Mouse (Mus musculus) olfactory bulb, adult 2 months (tissue): Measurements from ENCODE around the gene Eps8l3. TPM values are rescaled to one million over a fixed set of nuclear protein-coding genes. Genes with fewer than 3 reads are reported as not detected.

Experiments used
- H3K27ac ChIP-seq: fragments of 200-500 bp; 2 replicates; pipeline ENCODE4 v1.5.1; 2012; ENCODE audit warnings: low read depth, low read length; ENCODE audit not compliant: insufficient read depth
- H3K4me1 ChIP-seq: fragments of 200-500 bp; 2 replicates; pipeline ENCODE4 v1.6.1; 2012; ENCODE audit warnings: low read length; ENCODE audit not compliant: control insufficient read depth, insufficient read depth
- H3K4me3 ChIP-seq: fragments of 200-500 bp; 2 replicates; pipeline ENCODE4 v1.5.1; 2012; ENCODE audit warnings: mild to moderate bottlenecking, low read depth, low read length, moderate library complexity; ENCODE audit not compliant: insufficient read depth
- CTCF ChIP-seq: fragments of 200-500 bp; IDR thresholded peaks from 2 replicates; pipeline ENCODE4 v1.5.1; 2012; ENCODE audit warnings: low read depth, mild to moderate bottlenecking, low read length, moderate library complexity; ENCODE audit not compliant: insufficient read depth
- POLR2A ChIP-seq: fragments of 200-500 bp; IDR thresholded peaks from 2 replicates; pipeline ENCODE4 v1.6.1; 2012; ENCODE audit warnings: mild to moderate bottlenecking, low read depth, low read length, moderate library complexity; ENCODE audit not compliant: insufficient read depth
- WGBS: fragments of 180-500 bp; shearing (Covaris S2); methylation state at CpG from one replicate; pipeline ENCODE4 v1.1.7; 2018; 5-methylcytosine and 5-hydroxymethylcytosine counted together
- polyA plus RNA-seq: library from polyadenylated mRNA; stranded (reverse); fragments of >200 nt; gene quantifications from 2 replicates; pipeline ENCODE4 v1.2.4, GENCODE M21; 2012; ENCODE audit warnings: low replicate concordance; ENCODE audit not compliant: missing spikeins, insufficient read depth, insufficient read length

Eps8l3 gene
- not detected in 2 replicates for polyA plus RNA-seq

DNA sequence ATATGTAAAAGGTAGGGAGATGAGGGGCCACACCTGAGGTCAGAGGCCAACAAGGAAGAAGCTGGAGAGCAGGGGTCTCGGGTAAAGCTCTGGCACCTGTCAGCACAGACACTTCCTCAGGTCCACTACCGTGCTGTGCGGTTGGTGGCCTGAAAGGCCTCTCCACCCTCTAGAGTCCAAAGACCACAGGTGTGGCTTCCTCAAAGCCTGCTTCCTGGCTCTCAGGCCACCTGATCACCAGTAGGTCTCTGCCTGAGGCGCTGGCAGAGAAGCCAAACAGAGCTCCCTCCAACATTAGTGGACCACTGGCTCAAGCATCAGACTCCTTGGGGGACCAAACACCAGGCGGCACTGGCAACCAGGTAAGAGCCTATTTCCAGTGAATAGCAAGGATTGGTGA, at the start of gene Eps8l3:
TSS of gene Eps8l3 (plus strand) at position 225 of the 400 bp plus-strand sequence.
- TF ChIP-seq CTCF = no peak
- no peak within 1 kb of the TSS for H3K27ac ChIP-seq
- 0 out of 2 replicates have a peak, but pooled peaks cover 4% of the 10 kb centered on the region for H3K4me1 ChIP-seq
- 95% methylated on average over 5 of the region's 5 CpGs for WGBS
- no peak within 1 kb of the TSS for H3K4me3 ChIP-seq

DNA sequence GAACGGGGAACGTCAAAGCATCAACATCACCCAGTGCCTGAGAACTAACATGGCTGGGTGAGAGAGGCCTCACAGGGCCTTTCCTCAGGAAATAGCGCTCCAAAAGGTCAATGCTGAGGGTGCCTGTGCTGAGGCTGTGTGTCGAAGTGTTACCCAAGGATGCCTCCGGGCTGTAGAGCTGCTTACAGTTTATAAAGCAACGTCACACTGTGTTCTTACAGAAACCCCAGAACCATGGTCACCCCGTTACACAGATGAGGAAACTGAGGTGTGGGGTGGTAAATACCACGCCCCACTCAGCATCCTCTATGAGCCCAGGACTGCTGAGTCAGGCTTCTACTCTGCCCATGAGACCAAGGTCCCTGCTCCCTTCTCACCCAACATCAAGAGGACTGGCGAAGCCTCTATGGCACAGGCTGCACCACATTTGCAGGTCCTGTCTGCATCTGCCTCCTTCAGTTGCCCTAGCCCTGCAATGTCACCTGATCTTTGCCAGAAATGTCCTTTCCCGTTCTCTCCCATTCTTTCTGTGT, 49.1 kb upstream of the Eps8l3 start:
- Histone ChIP-seq H3K27ac (no peak overlapping the region), H3K4me1 (peaks cover 26% of the 10 kb centered on the region), H3K4me3 (no peak overlapping the region)
- no peak for TF ChIP-seq POLR2A
- no peak for TF ChIP-seq CTCF
- 97% methylated on average over 10 of the region's 10 CpGs for WGBS

DNA sequence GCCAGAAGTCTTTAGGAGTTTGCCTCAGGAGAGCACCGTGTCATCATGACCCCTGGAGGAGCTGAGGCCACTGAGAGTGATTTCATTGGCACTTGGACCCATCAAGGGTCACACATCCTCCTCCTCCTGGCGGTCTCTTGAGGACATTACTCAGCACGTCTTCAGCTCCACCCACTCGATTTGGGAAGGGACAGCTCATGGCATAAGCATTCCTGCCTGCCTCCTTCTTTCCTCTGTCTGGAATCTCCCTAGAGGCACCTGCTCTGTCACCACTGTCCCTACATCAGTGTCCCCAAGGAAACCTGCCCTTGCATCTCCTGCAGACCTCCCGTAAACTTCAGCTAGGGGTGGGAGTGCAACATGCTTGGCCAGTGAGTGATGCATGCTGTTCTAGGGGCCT, 48.5 kb upstream of the Eps8l3 start:
- peaks cover 30% of the 10 kb centered on the region for H3K4me1 ChIP-seq
- H3K4me3 ChIP-seq = no peak overlapping the region
- no peak for TF ChIP-seq POLR2A
- TF ChIP-seq CTCF = no peak
- H3K27ac ChIP-seq = no peak overlapping the region
- WGBS = 75% methylated on average over 5 of the region's 5 CpGs

DNA sequence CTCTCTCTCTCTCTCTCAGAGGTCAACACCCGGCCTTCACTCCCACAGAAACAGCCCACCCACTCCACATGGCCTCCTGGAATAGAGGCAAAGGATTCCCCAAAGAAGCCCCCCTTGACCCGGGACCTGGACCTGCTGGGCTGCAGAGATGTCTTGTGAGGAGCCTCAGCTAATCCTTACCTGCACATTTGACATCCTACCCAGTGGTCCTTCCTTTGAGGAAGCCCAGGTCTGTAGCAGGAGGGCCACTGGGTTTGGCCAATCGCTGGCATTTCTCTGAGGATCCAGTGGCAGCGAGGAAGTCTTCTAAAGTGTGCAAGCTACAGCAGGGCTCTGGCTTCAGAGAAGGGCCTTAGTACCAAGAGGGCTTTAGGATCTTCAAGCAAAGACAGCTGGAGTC, 48.0 kb upstream of the Eps8l3 start:
- Histone ChIP-seq H3K4me3 (no peak overlapping the region), H3K27ac (no peak overlapping the region), H3K4me1 (peaks cover 31% of the 10 kb centered on the region)
- WGBS = 88% methylated on average over 4 of the region's 4 CpGs
- TF ChIP-seq CTCF (no peak), POLR2A (no peak)

- Histone ChIP-seq H3K4me3 (no peak overlapping the region), H3K4me1 (peaks cover 33% of the 10 kb centered on the region), H3K27ac (no peak overlapping the region)
- no peak for TF ChIP-seq POLR2A
- no peak for TF ChIP-seq CTCF
- 75% methylated on average over 14 of the region's 14 CpGs for WGBS
Measured at GRCm38 (mm10) chr3:107829625-107830024, 47.4 kb upstream of the Eps8l3 start.

GRCm38 (mm10) chr3:107831875-107832554, 45.0 kb upstream of the Eps8l3 start:
- no peak for TF ChIP-seq CTCF
- no peak for TF ChIP-seq POLR2A
- Histone ChIP-seq H3K4me1 (peaks cover 31% of the 10 kb centered on the region), H3K4me3 (no peak overlapping the region), H3K27ac (no peak overlapping the region)
- WGBS = 61% methylated on average over 10 of the region's 10 CpGs

DNA sequence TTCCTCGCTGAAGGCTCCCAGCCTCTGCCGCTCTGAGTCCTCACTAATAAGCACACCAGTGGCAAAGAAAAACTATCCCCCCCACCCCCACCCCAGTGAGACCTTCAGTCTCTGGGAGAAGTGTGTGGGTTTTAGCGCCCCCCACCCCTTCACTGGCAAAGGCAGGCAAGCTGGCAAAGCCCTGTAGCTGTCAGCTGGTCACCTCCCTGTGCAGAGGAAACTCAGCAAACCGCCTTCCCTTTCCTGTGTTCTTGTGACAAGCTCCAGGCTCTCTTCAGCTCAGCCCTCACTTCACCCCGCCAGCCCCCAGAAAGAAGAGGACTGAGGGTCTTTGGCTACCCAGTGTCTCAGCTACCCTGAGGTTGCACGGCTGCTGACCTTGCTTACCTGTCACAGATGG, 44.4 kb upstream of the Eps8l3 start:
- WGBS = 48% methylated on average over 6 of the region's 6 CpGs
- no peak for TF ChIP-seq CTCF
- no peak for TF ChIP-seq POLR2A
- no peak overlapping the region for H3K27ac ChIP-seq
- no peak overlapping the region for H3K4me3 ChIP-seq
- H3K4me1 ChIP-seq = peaks cover 31% of the 10 kb centered on the region

DNA sequence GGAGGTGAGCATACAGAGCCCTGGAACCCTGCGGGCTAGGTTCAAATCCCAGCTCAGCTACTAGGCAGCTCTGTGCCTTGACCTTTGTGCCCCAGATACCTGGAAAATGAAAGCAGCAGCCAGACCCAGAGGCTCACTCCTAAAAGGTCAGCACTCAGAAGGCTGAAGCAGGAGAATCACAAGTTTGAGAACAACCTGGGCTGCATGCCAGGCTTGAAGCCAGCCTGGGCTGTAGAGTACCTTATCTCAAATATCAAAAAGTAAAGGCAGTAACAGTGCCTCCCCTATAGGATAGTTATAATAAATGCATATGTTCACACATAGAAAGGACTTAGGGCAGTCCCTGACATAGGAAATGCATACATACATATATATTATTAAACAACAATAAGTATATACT, 43.7 kb upstream of the Eps8l3 start:
- Histone ChIP-seq H3K4me1 (peaks cover 31% of the 10 kb centered on the region), H3K27ac (no peak overlapping the region), H3K4me3 (no peak overlapping the region)
- TF ChIP-seq POLR2A = no peak
- no peak for TF ChIP-seq CTCF
- WGBS = 77% methylated on average over 1 of the region's 1 CpGs

- WGBS = 13% methylated on average over 4 of the region's 4 CpGs
- Histone ChIP-seq H3K4me1 (peaks cover 27% of the 10 kb centered on the region), H3K27ac (no peak overlapping the region), H3K4me3 (no peak overlapping the region)
- TF ChIP-seq POLR2A (no peak), CTCF (no peak)
Measured at GRCm38 (mm10) chr3:107833872-107834341, 43.1 kb upstream of the Eps8l3 start.

DNA sequence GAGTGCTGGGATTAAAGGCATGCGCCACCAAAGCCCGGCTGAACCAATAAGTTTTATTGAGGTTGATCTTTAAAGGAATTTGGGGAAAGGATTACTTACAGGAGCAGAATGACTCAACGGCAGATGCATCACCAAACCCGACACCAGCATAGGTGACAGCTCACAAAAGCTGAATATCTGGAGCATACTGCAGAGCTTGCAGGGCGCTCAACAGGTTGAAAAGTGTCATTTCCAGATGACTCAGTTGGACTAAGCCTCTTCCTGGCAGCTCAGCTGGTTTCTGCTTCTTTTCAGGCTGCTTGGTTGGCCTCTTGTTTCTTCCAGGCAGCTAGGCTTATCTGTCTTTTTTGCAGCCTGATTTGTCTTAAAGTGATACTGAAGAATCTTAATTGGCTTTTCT, 41.7 kb upstream of the Eps8l3 start:
- 83% methylated on average over 5 of the region's 5 CpGs for WGBS
- no peak for TF ChIP-seq POLR2A
- no peak for TF ChIP-seq CTCF
- Histone ChIP-seq H3K4me1 (peaks cover 20% of the 10 kb centered on the region), H3K27ac (no peak overlapping the region), H3K4me3 (no peak overlapping the region)
